Mouse (Mus musculus) activated CD4-positive, CD25-positive, alpha-beta regulatory T cell, adult 4 months (primary cell): Measurements from ENCODE around the gene Ola1. TPM values are rescaled to one million over a fixed set of nuclear protein-coding genes. Genes with fewer than 3 reads are reported as not detected.

Experiments
- ATAC-seq: one replicate; pipeline ENCODE4 v1.8.0; 2017
- polyA plus RNA-seq, 2 experiments: library from polyadenylated mRNA; unstranded; fragments of 100-300 nt; shearing (Covaris generic); gene quantifications; one replicate each; pipeline ENCODE4 v1.2.1; 2017

The Ola1 gene
- 100 to 1,000 TPM in 1 of 2 experiments, 10 to 100 TPM in 1; 79.2 to 103 TPM for polyA plus RNA-seq

DNA sequence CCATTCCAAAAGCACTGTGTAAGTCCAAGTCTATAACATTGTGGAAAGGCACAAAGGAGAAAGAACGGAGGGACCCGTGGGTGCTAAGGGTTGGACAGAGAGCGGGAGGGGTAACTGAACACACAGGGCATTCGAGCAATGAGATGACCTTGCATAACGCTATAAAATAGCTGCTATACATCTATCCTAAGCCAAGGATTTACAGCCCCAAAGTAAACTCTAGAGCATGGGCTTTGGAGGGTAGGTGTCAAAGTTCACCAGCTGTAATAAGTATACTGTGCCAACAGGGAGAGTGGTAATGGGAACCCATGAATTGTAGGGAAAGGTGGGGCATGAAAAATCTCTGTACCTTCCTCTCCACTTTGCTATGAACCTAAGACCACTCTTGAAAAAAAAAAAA lies at the start of gene Ola1:
Ola1 (minus strand) TSS at position 12 of the 400 bp plus-strand sequence.
- no peak for ATAC-seq

GRCm38 (mm10) chr2:73268281-73268680 lies 49.6 kb upstream of the Ola1 start:
- no peak for ATAC-seq

DNA sequence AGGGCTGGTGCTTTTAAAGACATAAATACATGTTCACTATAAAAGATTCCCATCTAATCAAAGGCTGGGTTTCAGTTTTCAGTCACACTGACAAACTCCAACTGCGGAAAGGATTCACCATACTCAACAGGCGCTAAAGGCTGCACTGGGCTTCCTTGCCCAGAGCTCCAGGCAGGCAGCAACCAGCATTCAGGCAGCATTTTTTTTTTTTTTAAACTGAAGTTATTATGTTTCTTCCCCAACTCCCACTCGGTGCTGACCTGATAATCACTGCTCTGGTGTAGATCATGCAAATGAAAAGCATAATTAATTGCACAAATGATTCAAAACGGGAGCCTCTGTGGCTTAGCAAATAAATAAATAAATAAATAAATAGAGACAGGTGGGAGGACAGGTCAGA lies 49.1 kb upstream of the Ola1 start:
- ATAC-seq: no peak

DNA sequence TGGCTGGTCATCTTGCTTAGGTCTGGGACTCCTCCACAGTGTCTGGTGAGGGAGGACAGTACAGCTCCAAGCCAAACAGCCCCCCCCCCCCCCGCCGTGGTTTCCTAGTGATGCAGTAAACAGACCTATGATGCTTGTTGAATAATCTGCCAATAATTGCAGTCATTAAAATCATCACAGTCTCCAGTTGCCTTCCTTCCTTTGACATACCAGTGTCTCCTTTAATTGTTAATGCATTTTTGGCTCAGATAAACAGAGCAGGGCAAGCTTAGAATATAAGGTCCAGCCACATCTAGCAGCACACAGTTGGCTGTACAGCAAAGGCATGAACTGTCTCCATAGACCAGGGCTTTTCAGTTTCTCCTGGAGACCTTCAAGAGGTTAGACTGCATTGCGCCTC lies 48.5 kb upstream of the Ola1 start:
- ATAC-seq: no peak

- ATAC-seq: no peak
Measured at GRCm38 (mm10) chr2:73266623-73267022, 47.9 kb upstream of the Ola1 start.

DNA sequence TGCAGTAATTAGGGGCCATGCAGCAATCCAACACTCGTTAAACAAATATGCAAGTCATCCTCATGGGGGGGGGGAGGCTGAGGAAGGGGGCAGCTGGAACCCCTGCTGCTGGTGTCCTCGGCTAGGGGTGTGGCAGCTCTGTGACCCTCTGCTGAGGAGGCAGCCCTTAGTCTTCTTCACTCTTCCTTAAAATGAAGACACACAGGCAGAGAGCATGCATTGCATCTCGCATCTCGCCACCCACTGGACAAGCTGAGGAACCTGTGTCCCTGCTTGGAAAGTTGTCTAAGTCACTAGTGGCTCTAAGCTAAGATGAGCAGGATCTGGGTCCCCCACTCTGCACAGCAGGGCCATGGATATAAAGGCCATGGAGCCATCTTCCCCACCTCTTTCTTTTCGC lies 47.3 kb upstream of the Ola1 start:
- ATAC-seq: no peak

DNA sequence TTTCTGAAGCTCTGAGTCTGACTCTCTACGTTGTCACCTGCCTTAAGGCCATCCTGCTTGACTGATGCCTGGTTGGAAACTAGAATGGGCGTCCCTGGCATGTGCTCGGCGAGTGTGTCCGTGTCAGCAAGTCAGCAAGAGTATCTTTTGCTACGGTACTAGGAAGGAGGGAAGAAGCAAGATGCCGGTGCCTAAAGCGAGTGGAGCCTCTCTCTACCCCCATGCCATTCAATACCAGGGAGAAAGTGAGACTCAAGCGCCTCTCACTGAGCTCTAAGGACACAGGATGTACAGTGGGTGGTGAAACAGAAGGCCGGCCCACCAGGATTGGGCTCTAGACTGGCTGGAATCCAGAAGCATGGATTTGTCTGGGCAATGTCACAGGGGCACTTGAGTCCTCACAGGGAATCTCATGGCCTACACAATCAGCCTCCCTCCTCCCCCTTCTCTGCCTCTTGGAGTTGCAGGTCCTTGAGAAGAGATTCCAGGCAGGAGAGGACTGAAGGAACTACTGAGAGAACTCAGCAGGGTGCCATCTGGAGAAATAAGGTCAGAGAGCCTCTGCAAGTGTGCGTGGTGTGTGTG lies 46.0 kb upstream of the Ola1 start:
- no peak for ATAC-seq

DNA sequence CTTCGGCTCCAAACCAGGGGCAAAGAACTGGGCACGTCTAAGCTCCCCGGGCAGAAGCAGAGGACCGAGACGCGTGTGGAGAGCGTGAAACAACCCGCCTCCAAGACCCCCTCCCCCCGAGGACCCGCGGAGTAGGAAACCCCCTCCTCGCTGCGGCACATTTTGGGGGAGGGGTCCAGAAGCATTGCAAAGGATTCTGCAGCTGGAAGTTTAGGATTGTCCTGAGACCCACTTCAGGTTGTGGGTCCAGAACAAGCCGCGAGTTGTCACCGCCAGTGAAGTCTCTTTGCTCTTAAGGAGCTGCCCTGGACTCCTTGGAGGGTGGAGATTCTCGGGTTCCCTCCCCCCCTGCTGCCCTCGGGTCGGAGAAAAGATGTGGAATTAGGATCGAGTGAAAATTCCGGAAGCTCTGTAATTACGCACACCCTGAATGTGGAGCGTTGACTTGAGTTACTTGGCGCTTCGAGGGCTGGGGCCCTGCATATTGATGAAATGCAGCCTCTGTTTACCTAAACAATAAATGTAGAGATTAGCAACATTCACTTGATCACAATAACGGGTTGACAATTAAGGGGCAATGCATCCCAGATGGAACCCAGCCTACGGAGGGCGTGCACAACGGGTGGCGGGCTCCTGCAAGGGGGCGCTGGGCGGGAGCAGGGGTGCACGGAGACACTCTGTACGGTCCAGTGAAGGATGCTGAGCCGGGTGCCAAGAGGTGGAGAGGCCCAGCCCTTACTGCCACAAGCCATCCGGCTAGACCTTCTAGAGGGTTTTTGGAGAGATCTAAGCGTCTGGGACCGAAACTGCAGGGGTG lies 45.3 kb upstream of the Ola1 start:
- ATAC-seq: no peak

DNA sequence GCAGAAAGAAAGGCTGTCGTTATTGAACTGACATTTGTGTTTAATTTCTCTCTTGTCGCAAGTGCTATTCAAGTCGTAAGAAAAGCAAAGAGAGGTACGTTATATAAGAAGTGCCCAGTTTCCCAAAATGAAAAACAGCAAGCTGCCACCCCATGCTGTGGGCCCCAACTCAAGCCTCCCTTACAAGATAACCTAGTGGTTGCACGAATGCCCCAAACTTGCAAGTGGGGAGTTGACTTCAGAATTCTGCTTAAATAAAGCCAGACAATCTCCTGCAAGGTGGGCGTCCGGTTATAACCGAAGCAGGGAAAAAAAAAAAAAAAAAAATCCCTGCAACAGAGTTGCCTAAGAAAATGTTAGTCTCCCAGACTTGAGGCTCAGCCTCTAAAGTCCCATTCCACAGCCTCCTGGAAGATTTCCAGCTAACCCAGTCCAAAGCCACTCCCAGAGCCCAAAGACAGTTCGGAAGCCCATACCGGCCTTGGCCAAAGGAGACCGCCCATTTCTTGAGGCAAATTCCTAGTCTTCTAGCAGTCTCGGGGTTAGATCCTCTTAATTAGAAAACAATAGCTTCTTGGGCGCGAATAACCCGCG lies 44.5 kb upstream of the Ola1 start:
- ATAC-seq: no peak

DNA sequence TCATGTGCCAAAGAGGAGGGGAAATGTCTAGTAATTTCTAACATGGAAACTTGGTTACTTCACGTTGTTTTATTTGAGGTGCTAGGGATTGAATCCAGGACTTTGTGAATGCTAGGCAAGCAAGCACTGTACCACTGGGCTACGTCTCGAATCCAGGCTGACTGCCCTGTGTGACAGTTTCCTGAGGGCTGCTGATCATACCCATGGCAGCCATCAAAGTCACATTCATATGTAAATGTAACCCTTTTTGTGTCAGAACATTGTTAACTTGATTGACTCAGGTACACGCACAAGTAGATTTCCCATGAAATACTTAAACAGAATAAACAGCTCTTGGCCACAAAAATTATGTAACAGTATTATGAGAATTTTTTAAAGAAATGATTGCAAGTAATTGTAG lies 30.0 kb upstream of the Ola1 start:
- ATAC-seq: no peak

DNA sequence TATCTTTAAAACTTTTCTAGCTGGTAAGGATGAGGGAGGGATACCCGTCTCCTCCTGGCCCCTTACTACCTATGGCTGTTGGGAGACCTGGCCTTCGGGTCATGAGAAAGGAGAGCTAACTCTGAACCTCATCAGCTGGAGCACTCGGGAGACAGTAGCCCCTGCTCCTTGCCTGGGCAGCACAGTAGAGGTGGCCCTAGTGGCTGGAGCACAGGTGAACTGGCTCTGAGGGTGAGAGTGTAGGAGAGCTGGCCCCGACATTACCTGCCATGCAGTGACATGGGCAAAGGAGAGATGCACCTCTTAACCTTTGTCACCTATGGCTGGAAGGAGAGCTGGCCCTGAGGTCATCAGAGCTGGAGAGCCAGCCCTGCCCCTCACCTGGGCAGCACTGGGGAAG lies 22.6 kb upstream of the Ola1 start:
- no peak for ATAC-seq

DNA sequence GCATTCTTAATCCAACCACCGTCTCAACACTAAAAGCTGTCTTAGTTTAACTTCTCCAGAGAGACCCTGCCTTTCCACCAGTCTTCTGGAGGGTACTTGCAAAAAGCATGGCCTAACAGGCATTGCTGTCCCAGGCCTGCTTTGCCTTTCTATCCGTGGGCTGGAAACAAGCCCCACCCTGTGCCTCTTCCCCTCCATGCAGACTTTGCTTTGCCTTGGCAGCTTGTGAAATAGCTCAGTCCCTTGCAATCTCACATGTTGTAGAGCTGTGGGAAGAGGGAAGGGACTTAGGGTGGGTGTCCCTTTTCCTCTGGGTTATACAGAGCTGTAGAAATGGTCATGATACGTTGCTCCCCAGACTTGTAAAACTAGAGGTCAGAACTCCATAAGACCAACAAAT lies 12.4 kb upstream of the Ola1 start:
- ATAC-seq: no peak

GRCm38 (mm10) chr2:73213871-73214659 lies 4.7 kb downstream of the Ola1 start:
- peak; percentile 97 for ATAC-seq

GRCm38 (mm10) chr2:73213539-73213870 lies 5.2 kb downstream of the Ola1 start:
- no peak for ATAC-seq

- peak; percentile 61 for ATAC-seq
Measured at GRCm38 (mm10) chr2:73204328-73204727, 14.4 kb downstream of the Ola1 start.

DNA sequence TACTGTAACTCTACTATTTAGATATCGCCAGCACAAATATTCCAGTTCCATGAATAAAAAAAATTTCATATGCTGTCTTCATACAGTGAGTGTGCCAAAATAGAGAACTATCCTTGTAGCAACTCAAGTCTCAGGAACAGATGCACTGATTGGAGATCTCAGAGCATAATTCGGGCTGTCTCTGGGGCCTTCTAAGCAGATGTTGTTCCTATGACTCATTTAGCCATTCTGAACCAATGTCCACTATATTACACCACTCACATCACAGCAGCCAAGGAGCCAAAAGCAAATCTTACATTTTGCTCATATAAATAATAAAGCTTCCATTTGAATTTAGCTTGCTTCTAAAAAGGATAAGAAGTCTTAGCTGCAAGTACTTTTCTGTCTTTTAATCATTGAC lies 30.2 kb downstream of the Ola1 start:
- ATAC-seq: no peak

DNA sequence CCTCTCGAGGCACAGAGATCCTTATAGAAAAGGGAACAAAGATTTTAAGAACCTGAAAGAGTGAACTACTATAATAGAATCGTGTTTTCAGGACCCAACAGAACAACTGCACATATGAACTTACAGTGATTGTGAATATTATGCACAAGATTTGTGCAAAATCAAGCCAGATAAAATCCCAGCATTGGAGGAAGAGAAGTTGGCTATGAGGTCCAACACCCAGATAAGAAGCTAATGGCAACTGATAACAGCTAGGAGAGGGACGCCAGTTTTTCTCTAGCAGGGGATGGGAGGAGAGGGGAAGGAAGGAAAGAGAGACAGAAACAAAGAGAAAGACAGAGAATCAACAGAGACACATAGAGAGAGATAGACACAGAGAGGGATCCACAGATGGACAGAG lies 33.5 kb downstream of the Ola1 start:
- ATAC-seq: no peak

DNA sequence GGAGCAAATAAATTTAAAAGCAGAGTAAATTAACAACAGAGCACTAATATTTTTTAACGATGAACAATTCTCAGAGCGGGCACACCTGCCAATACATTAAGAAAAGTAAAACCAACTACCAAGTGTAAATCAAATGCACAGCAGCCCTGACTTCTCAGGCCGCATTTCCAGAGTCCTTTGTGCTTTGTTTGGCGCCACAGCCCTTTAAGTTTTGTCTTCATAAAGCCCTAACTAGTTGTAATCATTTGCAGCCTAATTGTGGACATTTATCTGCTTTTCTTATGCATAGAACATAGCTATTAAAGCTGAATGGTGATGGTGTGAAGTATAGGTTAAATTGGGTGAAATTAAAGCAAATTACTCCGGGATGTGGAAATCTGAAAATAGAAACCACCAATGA lies 49.2 kb downstream of the Ola1 start:
- ATAC-seq: no peak

GRCm38 (mm10) chr2:73167126-73167525 lies 51.6 kb downstream of the Ola1 start:
- ATAC-seq: peak; percentile 99

DNA sequence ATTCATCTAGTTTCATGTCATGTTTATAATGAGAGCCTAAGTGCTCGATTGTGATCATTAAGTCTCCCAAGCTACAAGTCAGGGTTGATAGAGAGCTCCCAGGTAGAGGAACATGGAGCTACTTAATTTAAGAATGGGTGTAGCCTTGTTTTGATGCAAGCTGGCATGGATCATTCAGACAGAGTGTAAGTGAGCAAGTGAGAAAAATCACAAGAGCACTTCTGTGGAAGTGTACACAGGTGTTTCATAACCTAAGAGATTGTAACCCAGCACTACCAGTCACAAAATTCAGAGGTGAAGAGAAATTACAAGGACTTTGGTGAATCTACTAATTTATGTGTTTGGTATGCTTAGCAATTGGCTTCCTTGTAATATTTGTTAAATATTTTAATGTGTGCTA lies 54.1 kb downstream of the Ola1 start:
- ATAC-seq: no peak

GRCm38 (mm10) chr2:73160772-73161171 lies 58.0 kb downstream of the Ola1 start:
- ATAC-seq: peak; percentile 76

DNA sequence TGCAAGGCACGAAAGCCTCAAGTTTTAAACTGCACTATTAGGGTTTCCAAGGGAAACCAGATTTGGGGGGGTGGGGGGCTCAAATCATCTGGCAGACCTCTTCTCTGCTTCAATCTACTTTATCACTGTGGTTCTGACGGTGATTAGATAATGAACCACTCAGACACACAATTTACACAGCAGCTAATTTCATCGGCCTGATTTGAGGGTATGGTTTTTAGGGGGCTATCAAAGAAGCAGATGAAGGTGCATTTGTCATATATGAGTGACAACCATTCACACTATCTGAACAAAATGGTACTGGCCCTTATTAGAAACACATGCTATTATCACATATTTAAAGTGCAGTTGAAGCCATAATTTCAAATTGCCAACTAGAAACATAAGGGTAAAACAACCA lies 61.5 kb downstream of the Ola1 start:
- ATAC-seq: no peak

GRCm38 (mm10) chr2:73150526-73150925 lies 68.2 kb downstream of the Ola1 start:
- no peak for ATAC-seq
